ENCODE assay signal across 28 mouse cellular contexts in genomic region chrX:68512213-68512766, GRCm38 (mm10).
A peak's percentile ranks its signal among the peaks of the same experiment; 100 is the strongest.
DNase-seq lines count a peak whose midpoint lies in the region; ATAC-seq lines count a peak whose summit lies in the region.
"Had no signal": no experiment of that assay in that cellular context is flagged by ENCODE, and none has a peak within 500 bp of the region (broad histone marks: within the 10 kb centered on the region; RNA-seq: fewer than 3 reads in every experiment).

No protein-coding gene starts in this region.

- no peak overlapping the region for H3K27ac ChIP-seq in forebrain, embryonic 14.5 days (ENCODE audit: low read depth, low read length)
- no peak overlapping the region for H3K27ac ChIP-seq in forebrain, embryonic 16.5 days (ENCODE audit: low read length)
- no peak overlapping the region for H3K27ac ChIP-seq in midbrain, embryonic 11.5 days (ENCODE audit: low read depth, low read length)
- H3K27ac ChIP-seq in midbrain, embryonic 15.5 days, result no peak overlapping the region
- H3K27ac ChIP-seq: embryonic facial prominence, embryonic 13.5 days; heart, embryonic 15.5 days; kidney, embryonic 15.5 days; limb, embryonic 13.5 days; liver, embryonic 12.5 days; neural tube, embryonic 13.5 days; stomach, postnatal 0 days had no signal

- H3K4me3 ChIP-seq in forebrain, embryonic 14.5 days (ENCODE audit: low read depth, low read length), result no peak overlapping the region
- no peak overlapping the region for H3K4me3 ChIP-seq in forebrain, embryonic 16.5 days (replicated peaks; ENCODE audit: low read length)
- no peak overlapping the region for H3K4me3 ChIP-seq in midbrain, embryonic 11.5 days (ENCODE audit: low read depth, low read length)
- no peak overlapping the region for H3K4me3 ChIP-seq in midbrain, embryonic 15.5 days
- H3K4me3 ChIP-seq: embryonic facial prominence, embryonic 13.5 days; erythroblast, embryonic 14.5 days; heart, embryonic 15.5 days; kidney, embryonic 15.5 days; limb, embryonic 13.5 days; liver, embryonic 12.5 days; neural tube, embryonic 13.5 days had no signal

- no peak overlapping the region for H3K9ac ChIP-seq in forebrain, embryonic 14.5 days (ENCODE audit: low read length)
- H3K9ac ChIP-seq in forebrain, embryonic 16.5 days (replicated peaks; ENCODE audit: low read depth, low read length), result no peak overlapping the region
- H3K9ac ChIP-seq in midbrain, embryonic 11.5 days (ENCODE audit: low read length), result no peak overlapping the region
- H3K9ac ChIP-seq in midbrain, embryonic 15.5 days, result no peak overlapping the region
- H3K9ac ChIP-seq: embryonic facial prominence, embryonic 13.5 days; heart, embryonic 15.5 days; kidney, embryonic 15.5 days; limb, embryonic 13.5 days; liver, embryonic 12.5 days; neural tube, embryonic 13.5 days had no signal

- H3K27me3 ChIP-seq in forebrain, embryonic 14.5 days (replicated peaks; ENCODE audit: control insufficient read depth, insufficient read depth, low read length), result no peaks in the 10 kb centered on the region
- H3K27me3 ChIP-seq in forebrain, embryonic 16.5 days (replicated peaks; ENCODE audit: control insufficient read depth, insufficient read depth, low read length), result no peaks in the 10 kb centered on the region
- H3K27me3 ChIP-seq in midbrain, embryonic 11.5 days (ENCODE audit: control insufficient read depth, insufficient read depth, low read length), result no peaks in the 10 kb centered on the region
- no peaks in the 10 kb centered on the region for H3K27me3 ChIP-seq in midbrain, embryonic 15.5 days (replicated peaks)
- H3K27me3 ChIP-seq: CH12.LX; embryonic facial prominence, embryonic 13.5 days; heart, embryonic 15.5 days; kidney, embryonic 15.5 days; limb, embryonic 13.5 days; liver, embryonic 12.5 days; neural tube, embryonic 13.5 days had no signal

- DNase-seq in forebrain, embryonic 14.5 days (ENCODE audit: low spot score), result peak; percentile 20
- no peak for DNase-seq in midbrain, embryonic 11.5 days (ENCODE audit: low spot score, missing footprints)
- DNase-seq in ES-CJ7 (ENCODE audit: low read depth, low spot score) (peak; percentile 94), ZHBTc4 (ENCODE audit: low read depth, low spot score) (peak; percentile 86)
- DNase-seq: adrenal gland, postnatal 25 days; B cell, adult 2 months; cerebellum, adult 9-10 months; gastrocnemius, postnatal 36 days; heart, postnatal 36 days; kidney, adult 11 months; kidney, postnatal 4 days; lung, adult 18-20 months; lung, postnatal 10 days; right cerebral cortex, postnatal 14 days; thymus, adult 2 months; thymus, postnatal 4 days had no signal

- H3K36me3 ChIP-seq in forebrain, embryonic 14.5 days (ENCODE audit: control insufficient read depth, insufficient read depth, low read length), result no peaks in the 10 kb centered on the region
- H3K36me3 ChIP-seq in forebrain, embryonic 16.5 days (ENCODE audit: control insufficient read depth, insufficient read depth), result no peaks in the 10 kb centered on the region
- no peaks in the 10 kb centered on the region for H3K36me3 ChIP-seq in midbrain, embryonic 11.5 days (ENCODE audit: control insufficient read depth, insufficient read depth, low read length)
- H3K36me3 ChIP-seq in midbrain, embryonic 15.5 days (replicated peaks), result no peaks in the 10 kb centered on the region
- H3K36me3 ChIP-seq: embryonic facial prominence, embryonic 13.5 days; heart, embryonic 15.5 days; kidney, embryonic 15.5 days; limb, embryonic 13.5 days; liver, embryonic 12.5 days; neural tube, embryonic 13.5 days had no signal

- H3K4me2 ChIP-seq in forebrain, embryonic 14.5 days (ENCODE audit: low read length), result no peak overlapping the region
- no peak overlapping the region for H3K4me2 ChIP-seq in forebrain, embryonic 16.5 days (ENCODE audit: low read length)
- H3K4me2 ChIP-seq in midbrain, embryonic 11.5 days, result no peak overlapping the region
- no peak overlapping the region for H3K4me2 ChIP-seq in midbrain, embryonic 15.5 days
- H3K4me2 ChIP-seq: embryonic facial prominence, embryonic 13.5 days; heart, embryonic 15.5 days; kidney, embryonic 15.5 days; limb, embryonic 13.5 days; liver, embryonic 12.5 days; neural tube, embryonic 13.5 days had no signal

- H3K9me3 ChIP-seq in forebrain, embryonic 14.5 days (replicated peaks; ENCODE audit: control insufficient read depth, low read length), result no peaks in the 10 kb centered on the region
- H3K9me3 ChIP-seq in forebrain, embryonic 16.5 days (ENCODE audit: control insufficient read depth, low read length), result no peaks in the 10 kb centered on the region
- no peaks in the 10 kb centered on the region for H3K9me3 ChIP-seq in midbrain, embryonic 11.5 days (ENCODE audit: control insufficient read depth, low read length)
- H3K9me3 ChIP-seq in midbrain, embryonic 15.5 days, result no peaks in the 10 kb centered on the region
- H3K9me3 ChIP-seq: embryonic facial prominence, embryonic 13.5 days; heart, embryonic 15.5 days; kidney, embryonic 15.5 days; limb, embryonic 13.5 days; liver, embryonic 12.5 days; neural tube, embryonic 13.5 days had no signal

- peak; percentile 61; the same call in 1 of the 2 replicates for ATAC-seq in forebrain, embryonic 14.5 days
- no peak for ATAC-seq in forebrain, embryonic 16.5 days
- peak; percentile 82 for ATAC-seq in midbrain, embryonic 11.5 days (ENCODE audit: low FRiP score)
- no peak for ATAC-seq in midbrain, embryonic 15.5 days (replicated peaks)
- no peak for ATAC-seq in megakaryocyte-erythroid progenitor cell, adult 5-6 weeks (replicated peaks; ENCODE audit: low FRiP score, low TSS enrichment, poor library complexity, severe bottlenecking)
- ATAC-seq: liver, embryonic 12.5 days had no signal

- WGBS in forebrain, embryonic 14.5 days, result 22% methylated on average over 1 of the region's 1 CpGs
- WGBS in forebrain, embryonic 16.5 days, result 25% methylated on average over 1 of the region's 1 CpGs
- 28% methylated on average over 1 of the region's 1 CpGs for WGBS in midbrain, embryonic 11.5 days
- WGBS in midbrain, embryonic 15.5 days, result 27% methylated on average over 1 of the region's 1 CpGs

- no peaks in the 10 kb centered on the region for H3K4me1 ChIP-seq in forebrain, embryonic 14.5 days (ENCODE audit: control insufficient read depth, insufficient read depth, low read length)
- H3K4me1 ChIP-seq in forebrain, embryonic 16.5 days (replicated peaks; ENCODE audit: control insufficient read depth, insufficient read depth, low read length), result no peaks in the 10 kb centered on the region
- no peaks in the 10 kb centered on the region for H3K4me1 ChIP-seq in midbrain, embryonic 11.5 days (ENCODE audit: control insufficient read depth, insufficient read depth, low read length)
- H3K4me1 ChIP-seq in midbrain, embryonic 15.5 days, result no peaks in the 10 kb centered on the region
- H3K4me1 ChIP-seq: embryonic facial prominence, embryonic 13.5 days; heart, embryonic 15.5 days; kidney, embryonic 15.5 days; limb, embryonic 13.5 days; liver, embryonic 12.5 days; neural tube, embryonic 13.5 days had no signal

Comparison
In these comparisons a context has a peak if more than half of its experiments do, and no peak if none do; other contexts are left out.
1. ATAC-seq: peak in forebrain, embryonic 14.5 days (single experiment) and midbrain, embryonic 11.5 days (single experiment); none in forebrain, embryonic 16.5 days (single experiment), midbrain, embryonic 15.5 days (single experiment) and megakaryocyte-erythroid progenitor cell, adult 5-6 weeks (single experiment).